Comparison of ENCODE assay signal across 20 mouse cellular contexts in genomic region chr8:8952212-8952611, GRCm38 (mm10).
DNase-seq lines count a peak whose midpoint lies in the region; ATAC-seq and TF ChIP-seq lines count a peak whose summit lies in the region.
"Had no signal": no experiment of that assay in that cellular context is flagged by ENCODE, and none has a peak within 500 bp of the region (broad histone marks: within the 10 kb centered on the region; RNA-seq: fewer than 3 reads in every experiment).

No protein-coding gene starts in this region.

- no peaks in the 10 kb centered on the region; the same call in 1 of the 2 replicates for H3K9me3 ChIP-seq in hindbrain, embryonic 13.5 days
- H3K9me3 ChIP-seq in hindbrain, embryonic 14.5 days (ENCODE audit: control insufficient read depth, low read length): peaks cover 8% of the 10 kb centered on the region
- H3K9me3 ChIP-seq in lung, postnatal 0 days (ENCODE audit: low read length): no peaks in the 10 kb centered on the region
- H3K9me3 ChIP-seq in megakaryocyte, embryonic 14.5 days: peaks cover 12% of the 10 kb centered on the region
- H3K9me3 ChIP-seq: heart, embryonic 13.5 days; intestine, embryonic 15.5 days had no signal

- 2% methylated on average over 4 of the region's 4 CpGs for WGBS in hindbrain, embryonic 13.5 days
- 3% methylated on average over 4 of the region's 4 CpGs for WGBS in hindbrain, embryonic 14.5 days
- whole genome bisulfite sequencing in lung, postnatal 0 days: 30% methylated on average over 4 of the region's 4 CpGs

- H3K27ac ChIP-seq in hindbrain, embryonic 13.5 days: 0 out of 2 replicates have a peak overlapping the region, but pooled peaks have one; percentile 0
- H3K27ac ChIP-seq in hindbrain, embryonic 14.5 days: no peak overlapping the region
- H3K27ac ChIP-seq in lung, postnatal 0 days (ENCODE audit: low read length): no peak overlapping the region
- H3K27ac ChIP-seq: heart, embryonic 13.5 days; intestine, embryonic 15.5 days; left cerebral cortex, adult 2 months had no signal

- H3K4me1 ChIP-seq in hindbrain, embryonic 13.5 days (replicated peaks): peaks cover 14% of the 10 kb centered on the region
- peaks cover 20% of the 10 kb centered on the region for H3K4me1 ChIP-seq in hindbrain, embryonic 14.5 days (replicated peaks; ENCODE audit: control insufficient read depth, insufficient read depth, low read length)
- no peaks in the 10 kb centered on the region for H3K4me1 ChIP-seq in lung, postnatal 0 days (ENCODE audit: insufficient read depth, low read depth, low read length)
- peaks cover 14% of the 10 kb centered on the region for H3K4me1 ChIP-seq in megakaryocyte, embryonic 14.5 days
- H3K4me1 ChIP-seq: intestine, embryonic 15.5 days had no signal

- no peak overlapping the region for H3K4me2 ChIP-seq in hindbrain, embryonic 13.5 days
- H3K4me2 ChIP-seq in hindbrain, embryonic 14.5 days (replicated peaks): no peak overlapping the region
- H3K4me2 ChIP-seq in lung, postnatal 0 days (replicated peaks; ENCODE audit: low read depth, low read length): no peak overlapping the region
- H3K4me2 ChIP-seq: heart, embryonic 13.5 days; intestine, embryonic 15.5 days; liver, embryonic 11.5 days had no signal

- no peak overlapping the region for H3K9ac ChIP-seq in hindbrain, embryonic 13.5 days
- H3K9ac ChIP-seq in hindbrain, embryonic 14.5 days: no peak overlapping the region
- no peak overlapping the region for H3K9ac ChIP-seq in lung, postnatal 0 days (replicated peaks; ENCODE audit: low read depth)
- H3K9ac ChIP-seq: heart, embryonic 13.5 days; intestine, embryonic 15.5 days had no signal

- TF ChIP-seq EP300 in lung, postnatal 0 days (IDR thresholded peaks at IDR 0.05): no peak

- no peak for ATAC-seq in hindbrain, embryonic 13.5 days (ENCODE audit: low FRiP score)
- no peak for ATAC-seq in hindbrain, embryonic 14.5 days (ENCODE audit: low FRiP score)
- ATAC-seq in lung, postnatal 0 days: no peak; the same call in 1 of the 2 replicates
- ATAC-seq in frontal cortex, adult (ENCODE audit: low TSS enrichment): no peak
- ATAC-seq: CD4-positive, CD25-positive, alpha-beta regulatory T cell, adult 4 months; forebrain, embryonic 14.5 days; intestine, embryonic 15.5 days; Patski had no signal

- DNase-seq in embryo, embryonic 10.5 days (ENCODE audit: low spot score): peak; percentile 26
- DNase-seq in embryo, embryonic 11 days: no peak
- no peak for DNase-seq in hindbrain, embryonic 14.5 days (ENCODE audit: low spot score)
- peak; percentile 34 for DNase-seq in lung, postnatal 36 days
- DNase-seq in lung, postnatal 0 days (ENCODE audit: low spot score): no peak
- DNase-seq: adrenal gland, adult 8-10 months; cerebellum, postnatal 10 days; heart, postnatal 36 days; right cerebral cortex, postnatal 4 days had no signal

- no peaks in the 10 kb centered on the region for H3K27me3 ChIP-seq in hindbrain, embryonic 13.5 days
- H3K27me3 ChIP-seq in hindbrain, embryonic 14.5 days (ENCODE audit: control insufficient read depth, insufficient read depth, low read length): no peaks in the 10 kb centered on the region
- H3K27me3 ChIP-seq in lung, postnatal 0 days (replicated peaks; ENCODE audit: insufficient read depth, low read length): no peaks in the 10 kb centered on the region
- H3K27me3 ChIP-seq in megakaryocyte, embryonic 14.5 days (replicated peaks): no peaks in the 10 kb centered on the region
- H3K27me3 ChIP-seq: heart, embryonic 13.5 days; intestine, embryonic 15.5 days; Patski had no signal

- no peak for TF ChIP-seq CTCF in lung, postnatal 0 days (IDR thresholded peaks at IDR 0.05)

- H3K36me3 ChIP-seq in hindbrain, embryonic 13.5 days: no peaks in the 10 kb centered on the region
- no peaks in the 10 kb centered on the region for H3K36me3 ChIP-seq in hindbrain, embryonic 14.5 days (replicated peaks; ENCODE audit: control insufficient read depth, insufficient read depth)
- no peaks in the 10 kb centered on the region for H3K36me3 ChIP-seq in lung, postnatal 0 days (ENCODE audit: insufficient read depth, low read length)
- no peaks in the 10 kb centered on the region for H3K36me3 ChIP-seq in megakaryocyte, embryonic 14.5 days (replicated peaks; ENCODE audit: low read length)
- H3K36me3 ChIP-seq: heart, embryonic 13.5 days; intestine, embryonic 15.5 days had no signal

- no peak overlapping the region for H3K4me3 ChIP-seq in hindbrain, embryonic 13.5 days
- H3K4me3 ChIP-seq in hindbrain, embryonic 14.5 days (replicated peaks; ENCODE audit: low read length): no peak overlapping the region
- no peak overlapping the region for H3K4me3 ChIP-seq in lung, postnatal 0 days (ENCODE audit: low read depth, low read length)
- H3K4me3 ChIP-seq in megakaryocyte, embryonic 14.5 days (replicated peaks): peak overlapping the region; percentile 68
- H3K4me3 ChIP-seq: erythroblast, embryonic 14.5 days; heart, embryonic 13.5 days; intestine, embryonic 15.5 days; left cerebral cortex, adult 2 months had no signal

Comparison
In these comparisons a context has a peak if more than half of its experiments do, and no peak if none do; other contexts are left out.
1. DNase-seq: peak in embryo, embryonic 10.5 days (single experiment) and lung, postnatal 36 days (single experiment); none in embryo, embryonic 11 days (single experiment), hindbrain, embryonic 14.5 days (single experiment) and lung, postnatal 0 days (single experiment).